Mouse (Mus musculus) G1E-ER4 (cell line): Measurements from ENCODE around the gene Jmjd4. TPM values are rescaled to one million over a fixed set of nuclear protein-coding genes. Genes with fewer than 3 reads are reported as not detected.

Source experiments
- GATA1 ChIP-seq: IDR thresholded peaks from one replicate; pipeline ENCODE4 v1.8.0; 2012; ENCODE audit warnings: low read length, inconsistent platforms
- polyA plus RNA-seq: library from polyadenylated mRNA; stranded (reverse); fragments of >175 nt; gene quantifications from 2 replicates; pipeline ENCODE4 v1.2.3, GENCODE M21; 2012

Gene Jmjd4
- polyA plus RNA-seq, 1 experiment, result 12.4 TPM

- no peak for TF ChIP-seq GATA1
These were observed 1.2 kb downstream of the Jmjd4 start, which contains the start of gene Snap47 for GRCm38 (mm10) chr11:59451086-59451485. TSS of gene Snap47 (minus strand) at chr11:59451186.

- no peak for TF ChIP-seq GATA1
These were observed 6.5 kb downstream of the Jmjd4 start for GRCm38 (mm10) chr11:59456346-59456745.

- TF ChIP-seq GATA1, result no peak
These were observed 7.0 kb downstream of the Jmjd4 start for GRCm38 (mm10) chr11:59456891-59457290.

- TF ChIP-seq GATA1, result no peak
These were observed 9.1 kb downstream of the Jmjd4 start for GRCm38 (mm10) chr11:59458973-59459372.

- no peak for TF ChIP-seq GATA1
These were observed 10.6 kb downstream of the Jmjd4 start for GRCm38 (mm10) chr11:59460459-59460858.

- TF ChIP-seq GATA1, result no peak
These were observed 21.8 kb downstream of the Jmjd4 start for GRCm38 (mm10) chr11:59471413-59472325.

- no peak for TF ChIP-seq GATA1
These were observed 22.5 kb downstream of the Jmjd4 start, which contains the start of gene Zfp867 for GRCm38 (mm10) chr11:59472326-59472677. TSS of gene Zfp867 (minus strand) at chr11:59472474.

- no peak for TF ChIP-seq GATA1
These were observed 27.4 kb downstream of the Jmjd4 start for GRCm38 (mm10) chr11:59477240-59477639.

- no peak for TF ChIP-seq GATA1
These were observed 33.4 kb downstream of the Jmjd4 start for GRCm38 (mm10) chr11:59483212-59483611.

- TF ChIP-seq GATA1, result no peak
These were observed 35.8 kb downstream of the Jmjd4 start for GRCm38 (mm10) chr11:59485641-59486040.

- TF ChIP-seq GATA1, result no peak
These were observed 36.4 kb downstream of the Jmjd4 start for GRCm38 (mm10) chr11:59486222-59486621.

- no peak for TF ChIP-seq GATA1
These were observed 46.9 kb downstream of the Jmjd4 start for GRCm38 (mm10) chr11:59496672-59497310.

GRCm38 (mm10) chr11:59497747-59498146 is 47.9 kb downstream of the Jmjd4 start:
- TF ChIP-seq GATA1, result no peak

- no peak for TF ChIP-seq GATA1
These were observed 52.3 kb downstream of the Jmjd4 start for GRCm38 (mm10) chr11:59501978-59502700.

GRCm38 (mm10) chr11:59505351-59505838 is 55.5 kb downstream of the Jmjd4 start:
- no peak for TF ChIP-seq GATA1
